Comparison of ENCODE assay signal across 13 mouse cellular contexts in the genomic region with DNA sequence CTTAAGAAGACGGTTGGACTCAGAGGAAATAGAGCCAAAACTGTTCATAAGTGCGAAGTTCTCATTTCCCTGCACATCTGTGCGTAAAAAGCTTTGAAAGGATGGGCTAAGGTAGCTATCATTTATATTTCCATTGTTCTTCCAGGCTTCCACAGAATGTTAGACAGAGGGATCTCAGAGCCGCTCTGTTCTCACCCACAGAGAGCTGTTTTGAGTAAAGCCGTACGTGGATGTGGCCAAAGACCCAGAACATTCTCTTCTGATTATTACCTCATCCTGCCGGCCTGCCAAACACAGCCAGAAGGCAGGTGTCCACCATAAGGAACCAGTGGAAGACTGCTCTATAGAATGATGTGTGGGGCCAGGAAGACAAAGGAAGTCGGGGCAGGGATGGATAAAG. TPM values are rescaled to one million over a fixed set of nuclear protein-coding genes. Genes with fewer than 3 reads are reported as not detected.
A peak's percentile ranks its signal among the peaks of the same experiment; 100 is the strongest.
DNase-seq lines count a peak whose midpoint lies in the region; ATAC-seq and TF ChIP-seq lines count a peak whose summit lies in the region.
"Had no signal": no experiment of that assay in that cellular context is flagged by ENCODE, and none has a peak within 500 bp of the region (broad histone marks: within the 10 kb centered on the region; RNA-seq: fewer than 3 reads in every experiment).

No protein-coding gene starts in this region.

- H3K27me3 ChIP-seq in midbrain, postnatal 0 days (ENCODE audit: insufficient read depth, low read length): no peaks in the 10 kb centered on the region
- no peaks in the 10 kb centered on the region for H3K27me3 ChIP-seq in midbrain, embryonic 14.5 days (ENCODE audit: control insufficient read depth, insufficient read depth, low read length)
- no peaks in the 10 kb centered on the region for H3K27me3 ChIP-seq in heart, embryonic 15.5 days
- no peaks in the 10 kb centered on the region for H3K27me3 ChIP-seq in stomach, embryonic 15.5 days (replicated peaks)

- H3K27ac ChIP-seq in midbrain, postnatal 0 days (ENCODE audit: low read depth, low read length): 0 out of 2 replicates have a peak overlapping the region, but pooled peaks have one; percentile 12
- no peak overlapping the region for H3K27ac ChIP-seq in midbrain, embryonic 14.5 days (replicated peaks; ENCODE audit: low read depth, low read length)
- H3K27ac ChIP-seq in heart, embryonic 15.5 days: 0 out of 2 replicates have a peak overlapping the region, but pooled peaks have one; percentile 64
- peak overlapping the region; percentile 79 for H3K27ac ChIP-seq in stomach, embryonic 15.5 days

- H3K36me3 ChIP-seq in midbrain, postnatal 0 days (ENCODE audit: insufficient read depth, low read length): no peaks in the 10 kb centered on the region
- H3K36me3 ChIP-seq in midbrain, embryonic 14.5 days (ENCODE audit: control insufficient read depth, insufficient read depth, low read length): 0 out of 2 replicates have a peak, but pooled peaks cover 3% of the 10 kb centered on the region
- H3K36me3 ChIP-seq in heart, embryonic 15.5 days: no peaks in the 10 kb centered on the region
- no peaks in the 10 kb centered on the region for H3K36me3 ChIP-seq in stomach, embryonic 15.5 days

- H3K4me1 ChIP-seq in midbrain, postnatal 0 days (ENCODE audit: insufficient read depth, low read length): peaks cover 3% of the 10 kb centered on the region; the same call in 1 of the 2 replicates
- H3K4me1 ChIP-seq in midbrain, embryonic 14.5 days (ENCODE audit: control insufficient read depth, insufficient read depth, low read length): peaks cover 10% of the 10 kb centered on the region
- peaks cover 28% of the 10 kb centered on the region for H3K4me1 ChIP-seq in heart, embryonic 15.5 days (replicated peaks)
- peaks cover 23% of the 10 kb centered on the region for H3K4me1 ChIP-seq in stomach, embryonic 15.5 days

- no peak for TF ChIP-seq CTCF in midbrain, postnatal 0 days (IDR thresholded peaks at IDR 0.05)

- 71% methylated on average over 8 of the region's 8 CpGs for WGBS in midbrain, postnatal 0 days
- WGBS in midbrain, embryonic 14.5 days: 83% methylated on average over 8 of the region's 8 CpGs
- WGBS in heart, embryonic 15.5 days: 74% methylated on average over 8 of the region's 8 CpGs
- 51% methylated on average over 8 of the region's 8 CpGs for WGBS in stomach, embryonic 15.5 days

- DNase-seq in frontal cortex, postnatal 25 days (ENCODE audit: low spot score in 2 of 2): no peak
- DNase-seq in midbrain, postnatal 0 days (ENCODE audit: low spot score): no peak
- no peak for DNase-seq in midbrain, embryonic 14.5 days
- no peak for DNase-seq in kidney, adult 11 months
- DNase-seq in gastrocnemius, postnatal 25 days: no peak
- DNase-seq: adrenal gland, adult 2 months; layer of hippocampus, postnatal 36 days; lung, adult 18-20 months had no signal

- no peaks in the 10 kb centered on the region for H3K9me3 ChIP-seq in midbrain, postnatal 0 days (ENCODE audit: low read length)
- H3K9me3 ChIP-seq in midbrain, embryonic 14.5 days (ENCODE audit: control insufficient read depth, low read length): no peaks in the 10 kb centered on the region
- no peaks in the 10 kb centered on the region for H3K9me3 ChIP-seq in heart, embryonic 15.5 days (replicated peaks)
- H3K9me3 ChIP-seq in stomach, embryonic 15.5 days: no peaks in the 10 kb centered on the region

- no peak overlapping the region for H3K4me3 ChIP-seq in midbrain, postnatal 0 days (ENCODE audit: low read depth, low read length)
- H3K4me3 ChIP-seq in midbrain, embryonic 14.5 days (replicated peaks; ENCODE audit: low read depth, low read length): no peak overlapping the region
- H3K4me3 ChIP-seq in heart, embryonic 15.5 days: no peak overlapping the region
- H3K4me3 ChIP-seq in stomach, embryonic 15.5 days (replicated peaks): no peak overlapping the region

- peak; percentile 18 for ATAC-seq in frontal cortex, adult (ENCODE audit: low TSS enrichment)
- no peak for ATAC-seq in midbrain, postnatal 0 days (ENCODE audit: low FRiP score)
- ATAC-seq in midbrain, embryonic 14.5 days (ENCODE audit: low FRiP score, low TSS enrichment): no peak
- ATAC-seq in heart, embryonic 15.5 days (replicated peaks; ENCODE audit: insufficient number of reproducible peaks, insufficient read depth, low FRiP score, low read depth): no peak
- ATAC-seq in stomach, embryonic 15.5 days (ENCODE audit: insufficient read depth, low FRiP score, low read depth): no peak

- H3K9ac ChIP-seq in midbrain, postnatal 0 days (replicated peaks; ENCODE audit: low read length, poor library complexity, severe bottlenecking): no peak overlapping the region
- no peak overlapping the region for H3K9ac ChIP-seq in midbrain, embryonic 14.5 days (replicated peaks; ENCODE audit: low read length)
- no peak overlapping the region for H3K9ac ChIP-seq in heart, embryonic 15.5 days
- no peak overlapping the region for H3K9ac ChIP-seq in stomach, embryonic 15.5 days

- H3K4me2 ChIP-seq in midbrain, postnatal 0 days (ENCODE audit: low read depth, low read length, poor library complexity, severe bottlenecking): no peak overlapping the region
- H3K4me2 ChIP-seq in midbrain, embryonic 14.5 days (ENCODE audit: low read length): no peak overlapping the region
- H3K4me2 ChIP-seq in heart, embryonic 15.5 days: no peak overlapping the region
- no peak overlapping the region for H3K4me2 ChIP-seq in stomach, embryonic 15.5 days

RNA-seq across cellular contexts. Expression of gene 4930558K02Rik, which starts 21.9 kb away (rescaled TPM):
- not detected in 2 replicates for total RNA-seq in midbrain, postnatal 0 days (2014; rRNA removed)
- 0.33 and 0.47 TPM in 2 replicates for polyA plus RNA-seq in midbrain, postnatal 0 days (2015; fragmentation: Nextera tagmentation; extraction: Ambion mirVana)
- not detected in 2 replicates for polyA plus RNA-seq in midbrain, embryonic 14.5 days (2014; fragmentation: Nextera tagmentation; extraction: Ambion mirVana)
- not detected in 2 replicates for polyA plus RNA-seq in heart, embryonic 15.5 days (2015; fragmentation: Nextera tagmentation; extraction: Ambion mirVana)
- not detected in 2 replicates for polyA plus RNA-seq in stomach, embryonic 15.5 days (2015; fragmentation: Nextera tagmentation; extraction: Ambion mirVana)
- total RNA-seq in gastrocnemius, postnatal 25 days (2021): not detected
- total RNA-seq: adrenal gland, adult 2 months; common myeloid progenitor, adult 5-6 weeks; layer of hippocampus, postnatal 36 days; monocyte, adult 5-6 weeks had no signal
- polyA plus RNA-seq: adrenal gland, adult 2 months had no signal

RNA-seq across cellular contexts. Expression of gene Pigc, which starts 32.3 kb away (rescaled TPM):
- total RNA-seq in midbrain, postnatal 0 days (2014; rRNA removed): 12.1 and 14.5 TPM in 2 replicates
- 22.6 and 26.2 TPM in 2 replicates for polyA plus RNA-seq in midbrain, postnatal 0 days (2015; fragmentation: Nextera tagmentation; extraction: Ambion mirVana)
- 32.2 and 36.0 TPM in 2 replicates for polyA plus RNA-seq in midbrain, embryonic 14.5 days (2014; fragmentation: Nextera tagmentation; extraction: Ambion mirVana)
- polyA plus RNA-seq in heart, embryonic 15.5 days (2015; fragmentation: Nextera tagmentation; extraction: Ambion mirVana): 25.4 and 29.3 TPM in 2 replicates
- polyA plus RNA-seq in stomach, embryonic 15.5 days (2015; fragmentation: Nextera tagmentation; extraction: Ambion mirVana): 32.5 and 35.8 TPM in 2 replicates
- 10 to 100 TPM; 15.1 to 16.4 TPM for total RNA-seq in gastrocnemius, postnatal 25 days (2021)
